Mouse (Mus musculus): ENCODE data around the gene Parp11. TPM values are rescaled to one million over a fixed set of nuclear protein-coding genes. Genes with fewer than 3 reads are reported as not detected.

The Parp11 gene
- polyA plus RNA-seq, 1 experiment = 40.6 TPM

- Histone ChIP-seq H3K27ac (ENCODE audit: control insufficient read depth, insufficient read depth, low read depth, low read length) (no peak overlapping the region), H3K27me3 (ENCODE audit: control insufficient read depth, insufficient read depth, low read length) (no peaks in the 10 kb centered on the region), H3K4me3 (ENCODE audit: control insufficient read depth, low read depth, low read length) (no peak overlapping the region), H3K4me1 (ENCODE audit: control insufficient read depth, insufficient read depth, low read length) (no peaks in the 10 kb centered on the region), H3K36me3 (ENCODE audit: control insufficient read depth, insufficient read depth, low read length) (no peaks in the 10 kb centered on the region)
- no peak for TF ChIP-seq POLR2A (IDR thresholded peaks at IDR 0.05; ENCODE audit: control insufficient read depth, low read depth, low read length)
- TF ChIP-seq CTCF (IDR thresholded peaks at IDR 0.05; ENCODE audit: control insufficient read depth, insufficient read depth, insufficient replicate concordance, low read depth, low read length) = no peak
These were observed 28.3 kb upstream of the Parp11 start for GRCm38 (mm10) chr6:127418322-127418721.

GRCm38 (mm10) chr6:127420115-127420514, 26.5 kb upstream of the Parp11 start:
- H3K4me3 ChIP-seq (ENCODE audit: control insufficient read depth, low read depth, low read length) = no peak overlapping the region
- TF ChIP-seq POLR2A (IDR thresholded peaks at IDR 0.05; ENCODE audit: control insufficient read depth, low read depth, low read length) (no peak), CTCF (IDR thresholded peaks at IDR 0.05; ENCODE audit: control insufficient read depth, insufficient read depth, insufficient replicate concordance, low read depth, low read length) (no peak)
- H3K27me3 ChIP-seq (ENCODE audit: control insufficient read depth, insufficient read depth, low read length) = no peaks in the 10 kb centered on the region
- no peaks in the 10 kb centered on the region for H3K36me3 ChIP-seq (ENCODE audit: control insufficient read depth, insufficient read depth, low read length)
- no peaks in the 10 kb centered on the region for H3K4me1 ChIP-seq (ENCODE audit: control insufficient read depth, insufficient read depth, low read length)
- H3K27ac ChIP-seq (ENCODE audit: control insufficient read depth, insufficient read depth, low read depth, low read length) = no peak overlapping the region

- Histone ChIP-seq H3K4me1 (ENCODE audit: control insufficient read depth, insufficient read depth, low read length) (no peaks in the 10 kb centered on the region), H3K36me3 (ENCODE audit: control insufficient read depth, insufficient read depth, low read length) (no peaks in the 10 kb centered on the region), H3K4me3 (ENCODE audit: control insufficient read depth, low read depth, low read length) (no peak overlapping the region), H3K27ac (ENCODE audit: control insufficient read depth, insufficient read depth, low read depth, low read length) (no peak overlapping the region), H3K27me3 (ENCODE audit: control insufficient read depth, insufficient read depth, low read length) (no peaks in the 10 kb centered on the region)
- TF ChIP-seq CTCF (IDR thresholded peaks at IDR 0.05; ENCODE audit: control insufficient read depth, insufficient read depth, insufficient replicate concordance, low read depth, low read length) (no peak), POLR2A (IDR thresholded peaks at IDR 0.05; ENCODE audit: control insufficient read depth, low read depth, low read length) (no peak)
These were observed 21.5 kb upstream of the Parp11 start for GRCm38 (mm10) chr6:127425095-127425494.

GRCm38 (mm10) chr6:127430716-127431115, 15.9 kb upstream of the Parp11 start:
- Histone ChIP-seq H3K36me3 (ENCODE audit: control insufficient read depth, insufficient read depth, low read length) (no peaks in the 10 kb centered on the region), H3K27ac (ENCODE audit: control insufficient read depth, insufficient read depth, low read depth, low read length) (no peak overlapping the region), H3K4me3 (ENCODE audit: control insufficient read depth, low read depth, low read length) (no peak overlapping the region), H3K27me3 (ENCODE audit: control insufficient read depth, insufficient read depth, low read length) (no peaks in the 10 kb centered on the region), H3K4me1 (ENCODE audit: control insufficient read depth, insufficient read depth, low read length) (no peaks in the 10 kb centered on the region)
- TF ChIP-seq CTCF (IDR thresholded peaks at IDR 0.05; ENCODE audit: control insufficient read depth, insufficient read depth, insufficient replicate concordance, low read depth, low read length) = no peak
- TF ChIP-seq POLR2A (IDR thresholded peaks at IDR 0.05; ENCODE audit: control insufficient read depth, low read depth, low read length) = no peak

- TF ChIP-seq CTCF (IDR thresholded peaks at IDR 0.05; ENCODE audit: control insufficient read depth, insufficient read depth, insufficient replicate concordance, low read depth, low read length) = no peak
- no peak for TF ChIP-seq POLR2A (IDR thresholded peaks at IDR 0.05; ENCODE audit: control insufficient read depth, low read depth, low read length)
- Histone ChIP-seq H3K36me3 (ENCODE audit: control insufficient read depth, insufficient read depth, low read length) (no peaks in the 10 kb centered on the region), H3K4me3 (ENCODE audit: control insufficient read depth, low read depth, low read length) (no peak overlapping the region), H3K27me3 (ENCODE audit: control insufficient read depth, insufficient read depth, low read length) (no peaks in the 10 kb centered on the region), H3K4me1 (ENCODE audit: control insufficient read depth, insufficient read depth, low read length) (no peaks in the 10 kb centered on the region), H3K27ac (ENCODE audit: control insufficient read depth, insufficient read depth, low read depth, low read length) (no peak overlapping the region)
These were observed 15.4 kb upstream of the Parp11 start for GRCm38 (mm10) chr6:127431196-127431766.

GRCm38 (mm10) chr6:127433886-127434647, 12.6 kb upstream of the Parp11 start:
- no peak for TF ChIP-seq POLR2A (IDR thresholded peaks at IDR 0.05; ENCODE audit: control insufficient read depth, low read depth, low read length)
- no peak overlapping the region for H3K4me3 ChIP-seq (ENCODE audit: control insufficient read depth, low read depth, low read length)

GRCm38 (mm10) chr6:127434648-127434984, 12.0 kb upstream of the Parp11 start:
- Histone ChIP-seq H3K36me3 (ENCODE audit: control insufficient read depth, insufficient read depth, low read length) (no peaks in the 10 kb centered on the region), H3K4me1 (ENCODE audit: control insufficient read depth, insufficient read depth, low read length) (no peaks in the 10 kb centered on the region), H3K27ac (ENCODE audit: control insufficient read depth, insufficient read depth, low read depth, low read length) (no peak overlapping the region), H3K27me3 (ENCODE audit: control insufficient read depth, insufficient read depth, low read length) (no peaks in the 10 kb centered on the region), H3K4me3 (ENCODE audit: control insufficient read depth, low read depth, low read length) (no peak overlapping the region)
- TF ChIP-seq POLR2A (IDR thresholded peaks at IDR 0.05; ENCODE audit: control insufficient read depth, low read depth, low read length) = no peak
- TF ChIP-seq CTCF (IDR thresholded peaks at IDR 0.05; ENCODE audit: control insufficient read depth, insufficient read depth, insufficient replicate concordance, low read depth, low read length) = no peak

More at GRCm38 (mm10) chr6:127433886-127434647, 12.6 kb upstream of the Parp11 start:
- Histone ChIP-seq H3K27ac (ENCODE audit: control insufficient read depth, insufficient read depth, low read depth, low read length) (no peak overlapping the region), H3K4me1 (ENCODE audit: control insufficient read depth, insufficient read depth, low read length) (no peaks in the 10 kb centered on the region), H3K36me3 (ENCODE audit: control insufficient read depth, insufficient read depth, low read length) (no peaks in the 10 kb centered on the region), H3K27me3 (ENCODE audit: control insufficient read depth, insufficient read depth, low read length) (no peaks in the 10 kb centered on the region)
